Mouse (Mus musculus) cortical plate, adult 2 months (tissue): ENCODE results near the gene Mymx. TPM values are rescaled to one million over a fixed set of nuclear protein-coding genes. Genes with fewer than 3 reads are reported as not detected.

Source experiments
- H3K27ac ChIP-seq: fragments of 200-500 bp; 2 replicates; pipeline ENCODE4 v1.5.1; 2012; ENCODE audit warnings: low read length, control low read depth, inconsistent platforms; ENCODE audit not compliant: insufficient read depth
- H3K4me1 ChIP-seq: fragments of 200-500 bp; 2 replicates; pipeline ENCODE4 v1.6.1; 2011; ENCODE audit warnings: low read length; ENCODE audit not compliant: control insufficient read depth, insufficient read depth
- H3K4me3 ChIP-seq: fragments of 200-500 bp; 2 replicates; pipeline ENCODE4 v1.5.1; 2011; ENCODE audit warnings: mild to moderate bottlenecking, low read length, control low read depth; ENCODE audit not compliant: insufficient read depth
- CTCF ChIP-seq: fragments of 200-500 bp; IDR thresholded peaks from 2 replicates; pipeline ENCODE4 v1.5.1; 2011; ENCODE audit warnings: mild to moderate bottlenecking, control low read depth, low read length; ENCODE audit not compliant: insufficient read depth; ENCODE audit errors: extremely low read depth
- POLR2A ChIP-seq: fragments of 200-500 bp; IDR thresholded peaks from 2 replicates; pipeline ENCODE4 v1.6.1; 2011; ENCODE audit warnings: mild to moderate bottlenecking, low read length, control low read depth; ENCODE audit not compliant: insufficient read depth; ENCODE audit errors: extremely low read depth
- polyA plus RNA-seq: library from polyadenylated mRNA; depleted of rRNA; stranded (reverse); fragments of >200 nt; gene quantifications from 2 replicates; pipeline ENCODE4 v1.2.3, GENCODE M21; 2012

The Mymx gene
- polyA plus RNA-seq, 1 experiment = not detected

GRCm38 (mm10) chr17:45582715-45583355, 19.1 kb downstream of the Mymx start:
- Histone ChIP-seq H3K4me1 (peaks cover 4% of the 10 kb centered on the region; the same call in 1 of the 2 replicates), H3K27ac (no peak overlapping the region), H3K4me3 (no peak overlapping the region)
- TF ChIP-seq CTCF (peak; percentile 49), POLR2A (no peak)

GRCm38 (mm10) chr17:45582188-45582587, 19.7 kb downstream of the Mymx start:
- TF ChIP-seq CTCF = no peak
- TF ChIP-seq POLR2A = no peak
- H3K4me1 ChIP-seq = peaks cover 4% of the 10 kb centered on the region; the same call in 1 of the 2 replicates
- no peak overlapping the region for H3K4me3 ChIP-seq
- H3K27ac ChIP-seq = no peak overlapping the region

- no peak overlapping the region for H3K27ac ChIP-seq
- H3K4me3 ChIP-seq = no peak overlapping the region
- peaks cover 4% of the 10 kb centered on the region; the same call in 1 of the 2 replicates for H3K4me1 ChIP-seq
- no peak for TF ChIP-seq POLR2A
- TF ChIP-seq CTCF = peak; percentile 77
Observed at GRCm38 (mm10) chr17:45581567-45581983, 20.3 kb downstream of the Mymx start.

- no peak overlapping the region for H3K27ac ChIP-seq
- H3K4me3 ChIP-seq = no peak overlapping the region
- no peak for TF ChIP-seq POLR2A
- TF ChIP-seq CTCF = no peak
- H3K4me1 ChIP-seq = peaks cover 4% of the 10 kb centered on the region; the same call in 1 of the 2 replicates
Observed at GRCm38 (mm10) chr17:45580958-45581477, 20.9 kb downstream of the Mymx start.

GRCm38 (mm10) chr17:45579554-45579953, 22.3 kb downstream of the Mymx start:
- no peaks in the 10 kb centered on the region; the same call in 1 of the 2 replicates for H3K4me1 ChIP-seq
- TF ChIP-seq POLR2A = no peak
- no peak for TF ChIP-seq CTCF

GRCm38 (mm10) chr17:45578843-45579242, 23.1 kb downstream of the Mymx start:
- Histone ChIP-seq H3K27ac (no peak overlapping the region), H3K4me3 (no peak overlapping the region)
- no peak for TF ChIP-seq POLR2A
- TF ChIP-seq CTCF = no peak; the same call in 1 of the 2 replicates

More at GRCm38 (mm10) chr17:45579554-45579953, 22.3 kb downstream of the Mymx start:
- Histone ChIP-seq H3K27ac (no peak overlapping the region), H3K4me3 (no peak overlapping the region)

GRCm38 (mm10) chr17:45578242-45578641, 23.7 kb downstream of the Mymx start:
- no peak for TF ChIP-seq POLR2A
- no peak for TF ChIP-seq CTCF
- Histone ChIP-seq H3K4me3 (no peak overlapping the region), H3K27ac (no peak overlapping the region), H3K4me1 (no peaks in the 10 kb centered on the region; the same call in 1 of the 2 replicates)

More at GRCm38 (mm10) chr17:45578843-45579242, 23.1 kb downstream of the Mymx start:
- H3K4me1 ChIP-seq = no peaks in the 10 kb centered on the region; the same call in 1 of the 2 replicates

GRCm38 (mm10) chr17:45575123-45575897, 26.6 kb downstream of the Mymx start:
- H3K4me1 ChIP-seq = peaks cover 2% of the 10 kb centered on the region; the same call in 1 of the 2 replicates
- H3K27ac ChIP-seq = no peak overlapping the region
- TF ChIP-seq CTCF (no peak), POLR2A (no peak)
- H3K4me3 ChIP-seq = no peak overlapping the region

- Histone ChIP-seq H3K4me1 (peaks cover 4% of the 10 kb centered on the region; the same call in 1 of the 2 replicates), H3K27ac (peak overlapping the region; percentile 97), H3K4me3 (peak overlapping the region; percentile 48)
- peak; percentile 66 for TF ChIP-seq POLR2A
- TF ChIP-seq CTCF = no peak
Observed at GRCm38 (mm10) chr17:45574129-45574761, 27.7 kb downstream of the Mymx start.

GRCm38 (mm10) chr17:45573780-45574123, 28.1 kb downstream of the Mymx start:
- Histone ChIP-seq H3K27ac (peak overlapping the region; percentile 98), H3K4me3 (peak overlapping the region; percentile 48), H3K4me1 (peaks cover 4% of the 10 kb centered on the region; the same call in 1 of the 2 replicates)
- TF ChIP-seq POLR2A (peak; percentile 62; the same call in 1 of the 2 replicates), CTCF (no peak)
